Comparison of ENCODE assay signal across 25 mouse cellular contexts in the genomic region with DNA sequence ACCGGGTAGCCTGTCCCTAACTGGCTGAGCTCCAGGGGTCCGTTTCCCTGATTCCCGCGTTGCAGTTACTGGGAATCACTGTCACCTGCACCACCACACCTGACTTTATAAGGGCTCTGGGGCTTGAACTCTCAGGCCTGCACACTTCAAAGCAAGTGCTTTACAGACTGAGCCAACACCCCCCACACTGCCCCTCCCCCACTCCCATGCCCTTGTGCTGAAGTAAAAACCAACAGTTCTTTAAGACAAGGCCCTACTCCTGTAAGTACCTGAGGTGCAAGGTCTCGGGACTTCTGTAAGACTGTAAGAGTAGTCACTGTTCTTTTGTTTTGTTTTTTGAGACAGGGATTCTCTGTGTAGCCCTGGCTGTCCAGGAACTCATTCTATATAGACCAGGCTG. TPM values are rescaled to one million over a fixed set of nuclear protein-coding genes. Genes with fewer than 3 reads are reported as not detected.
A peak's percentile ranks its signal among the peaks of the same experiment; 100 is the strongest.
DNase-seq lines count a peak whose midpoint lies in the region; ATAC-seq and TF ChIP-seq lines count a peak whose summit lies in the region.
"Had no signal": no experiment of that assay in that cellular context is flagged by ENCODE, and none has a peak within 500 bp of the region (broad histone marks: within the 10 kb centered on the region; RNA-seq: fewer than 3 reads in every experiment).

No protein-coding gene starts in this region.

- intact Hi-C loops in heart, adult 2 months (cut with DNase I): no loop called here

- no peak overlapping the region for H3K4me3 ChIP-seq in midbrain, embryonic 11.5 days (ENCODE audit: low read depth, low read length)
- H3K4me3 ChIP-seq in midbrain, embryonic 16.5 days (ENCODE audit: low read depth, low read length): no peak overlapping the region
- no peak overlapping the region for H3K4me3 ChIP-seq in heart, adult 2 months
- H3K4me3 ChIP-seq: embryonic facial prominence, embryonic 10.5 days; forebrain, embryonic 13.5 days; heart, embryonic 12.5 days; hindbrain, embryonic 10.5 days had no signal

- H3K9me3 ChIP-seq in midbrain, embryonic 11.5 days (ENCODE audit: control insufficient read depth, low read length): no peaks in the 10 kb centered on the region
- no peaks in the 10 kb centered on the region for H3K9me3 ChIP-seq in midbrain, embryonic 16.5 days (replicated peaks; ENCODE audit: control insufficient read depth, low read length, poor library complexity, severe bottlenecking)
- H3K9me3 ChIP-seq: embryonic facial prominence, embryonic 10.5 days; forebrain, embryonic 13.5 days; heart, embryonic 12.5 days; hindbrain, embryonic 10.5 days had no signal

- ATAC-seq in midbrain, embryonic 11.5 days (ENCODE audit: low FRiP score): no peak
- ATAC-seq in midbrain, embryonic 16.5 days: no peak
- ATAC-seq: forebrain, embryonic 13.5 days; forebrain, postnatal 0 days had no signal

- H3K9ac ChIP-seq in midbrain, embryonic 11.5 days (ENCODE audit: low read length): no peak overlapping the region
- H3K9ac ChIP-seq in midbrain, embryonic 16.5 days (ENCODE audit: low read depth, low read length): no peak overlapping the region
- H3K9ac ChIP-seq in heart, adult 2 months (ENCODE audit: low read depth, low read length): no peak overlapping the region
- H3K9ac ChIP-seq: forebrain, embryonic 13.5 days; forebrain, postnatal 0 days; heart, embryonic 12.5 days; hindbrain, embryonic 14.5 days had no signal

- TF ChIP-seq POLR2A in heart, adult 2 months (IDR thresholded peaks at IDR 0.05; ENCODE audit: insufficient read depth, low read depth, low read length): no peak

- H3K36me3 ChIP-seq in midbrain, embryonic 11.5 days (ENCODE audit: control insufficient read depth, insufficient read depth, low read length): no peaks in the 10 kb centered on the region
- H3K36me3 ChIP-seq in midbrain, embryonic 16.5 days (ENCODE audit: control insufficient read depth, insufficient read depth, low read length): no peaks in the 10 kb centered on the region
- peaks cover 12% of the 10 kb centered on the region for H3K36me3 ChIP-seq in heart, adult 2 months (ENCODE audit: control insufficient read depth, insufficient read depth, low read length)

- no peaks in the 10 kb centered on the region for H3K79me2 ChIP-seq in heart, adult 2 months (replicated peaks; ENCODE audit: control insufficient read depth, insufficient read depth, low read length)

- no peak overlapping the region for H3K4me2 ChIP-seq in midbrain, embryonic 11.5 days
- no peak overlapping the region for H3K4me2 ChIP-seq in midbrain, embryonic 16.5 days (ENCODE audit: low read length)
- H3K4me2 ChIP-seq: forebrain, embryonic 13.5 days; heart, embryonic 12.5 days; hindbrain, embryonic 14.5 days had no signal

- TF ChIP-seq EP300 in heart, adult 2 months (IDR thresholded peaks at IDR 0.05; ENCODE audit: insufficient read depth, low read depth, low read length): no peak

- no peak overlapping the region for H3K27ac ChIP-seq in midbrain, embryonic 11.5 days (ENCODE audit: low read depth, low read length)
- no peak overlapping the region for H3K27ac ChIP-seq in midbrain, embryonic 16.5 days (ENCODE audit: low read length)
- no peak overlapping the region for H3K27ac ChIP-seq in heart, adult 2 months
- H3K27ac ChIP-seq: embryonic facial prominence, embryonic 10.5 days; forebrain, embryonic 13.5 days; hindbrain, embryonic 10.5 days; hindbrain, embryonic 14.5 days had no signal

- 88% methylated on average over 5 of the region's 5 CpGs for WGBS in midbrain, embryonic 11.5 days
- WGBS in midbrain, embryonic 16.5 days: 86% methylated on average over 5 of the region's 5 CpGs
- WGBS in heart, adult 2 months: 80% methylated on average over 5 of the region's 5 CpGs

- peak; percentile 21 for DNase-seq in kidney, postnatal 10 days
- no peak for DNase-seq in kidney, postnatal 14 days
- peak; percentile 67 for DNase-seq in midbrain, embryonic 11.5 days (ENCODE audit: low spot score, missing footprints)
- peak; percentile 76 for DNase-seq in ES-CJ7 (ENCODE audit: low read depth, low spot score)
- no peak for DNase-seq in neural tube, embryonic 10.5 days (ENCODE audit: extremely low spot score, low spot score)
- no peak for DNase-seq in heart, adult 2 months
- DNase-seq: adrenal gland, postnatal 14 days; cerebellum, adult 2 months; cerebellum, postnatal 10 days; forebrain, postnatal 0 days; gastrocnemius, postnatal 14 days had no signal

- TF ChIP-seq CTCF in heart, adult 2 months (IDR thresholded peaks at IDR 0.05): no peak

- no peaks in the 10 kb centered on the region for H3K4me1 ChIP-seq in midbrain, embryonic 11.5 days (ENCODE audit: control insufficient read depth, insufficient read depth, low read length)
- H3K4me1 ChIP-seq in midbrain, embryonic 16.5 days (ENCODE audit: control insufficient read depth, insufficient read depth, low read length): no peaks in the 10 kb centered on the region
- peaks cover 20% of the 10 kb centered on the region for H3K4me1 ChIP-seq in heart, adult 2 months (ENCODE audit: control insufficient read depth, insufficient read depth, low read length)
- H3K4me1 ChIP-seq: forebrain, embryonic 13.5 days; hindbrain, embryonic 10.5 days had no signal

- H3K27me3 ChIP-seq in midbrain, embryonic 11.5 days (ENCODE audit: control insufficient read depth, insufficient read depth, low read length): no peaks in the 10 kb centered on the region
- H3K27me3 ChIP-seq in midbrain, embryonic 16.5 days (ENCODE audit: control insufficient read depth, insufficient read depth, low read depth, low read length): no peaks in the 10 kb centered on the region
- no peaks in the 10 kb centered on the region for H3K27me3 ChIP-seq in heart, adult 2 months (ENCODE audit: control insufficient read depth, insufficient read depth, low read length)
- H3K27me3 ChIP-seq: forebrain, embryonic 13.5 days; heart, embryonic 12.5 days had no signal

RNA-seq across cellular contexts. Expression of a gene that starts 5.5 kb away (rescaled TPM):
- not detected in 2 replicates for polyA plus RNA-seq in midbrain, embryonic 11.5 days (2014; fragmentation: Nextera tagmentation; extraction: Ambion mirVana)
- not detected in 2 replicates for polyA plus RNA-seq in midbrain, embryonic 16.5 days (2015; fragmentation: Nextera tagmentation; extraction: Ambion mirVana)
- under 1 TPM in 1 of 2 experiments, not detected in 1; 0.47 TPM for total RNA-seq in heart, adult 2 months (2021)
- 1.4 and 1.8 TPM in 2 replicates for polyA plus RNA-seq in heart, adult 2 months (2012; rRNA removed)
- total RNA-seq: gastrocnemius, adult 18-20 months had no signal
- polyA plus RNA-seq: embryonic facial prominence, embryonic 10.5 days; forebrain, embryonic 13.5 days; forebrain, postnatal 0 days; heart, embryonic 12.5 days; hindbrain, embryonic 10.5 days; hindbrain, embryonic 14.5 days had no signal

RNA-seq across cellular contexts. Expression of a gene that starts 8.6 kb away (rescaled TPM):
- polyA plus RNA-seq in midbrain, embryonic 11.5 days (2014; fragmentation: Nextera tagmentation; extraction: Ambion mirVana): 2.8 and 3.7 TPM in 2 replicates
- polyA plus RNA-seq in midbrain, embryonic 16.5 days (2015; fragmentation: Nextera tagmentation; extraction: Ambion mirVana): 2.0 and 2.2 TPM in 2 replicates
- total RNA-seq in heart, adult 2 months (2021): 10 to 100 TPM; 15.2 to 19.7 TPM
- polyA plus RNA-seq in heart, adult 2 months (2012; rRNA removed): 20.5 and 28.6 TPM in 2 replicates

RNA-seq across cellular contexts. Expression of a gene that starts 57.9 kb away (rescaled TPM):
- polyA plus RNA-seq in midbrain, embryonic 11.5 days (2014; fragmentation: Nextera tagmentation; extraction: Ambion mirVana): not detected in 2 replicates
- not detected in 2 replicates for polyA plus RNA-seq in midbrain, embryonic 16.5 days (2015; fragmentation: Nextera tagmentation; extraction: Ambion mirVana)
- not detected for total RNA-seq in heart, adult 2 months (2021)
- 0.12 and 0.21 TPM in 2 replicates for polyA plus RNA-seq in heart, adult 2 months (2012; rRNA removed)
- total RNA-seq: adrenal gland, adult 18-20 months; adrenal gland, postnatal 14 days; ES-E14; gastrocnemius, adult 18-20 months; gastrocnemius, postnatal 14 days; heart, postnatal 25 days had no signal
- polyA plus RNA-seq: C2C12; embryonic facial prominence, embryonic 10.5 days; embryonic facial prominence, embryonic 14.5 days; forebrain, embryonic 13.5 days; gonadal fat pad, adult 2 months; heart, embryonic 12.5 days; heart, embryonic 16.5 days; hindbrain, embryonic 10.5 days; hindbrain, embryonic 14.5 days had no signal

Comparison
In these comparisons a context has a peak if more than half of its experiments do, and no peak if none do; other contexts are left out.
1. DNase-seq: peak in kidney, postnatal 10 days (single experiment), midbrain, embryonic 11.5 days (single experiment) and ES-CJ7 (single experiment); none in kidney, postnatal 14 days (single experiment), neural tube, embryonic 10.5 days (single experiment) and heart, adult 2 months (0 of 2).